Mouse (Mus musculus) CH12.LX (cell line): ENCODE measurements around the gene Efcab2. TPM values are rescaled to one million over a fixed set of nuclear protein-coding genes. Genes with fewer than 3 reads are reported as not detected.
A peak's percentile ranks its signal among the peaks of the same experiment; 100 is the strongest.

Source experiments
- DNase-seq: peaks from one replicate; pipeline ENCODE4 v3.0.0-alpha.2; 2013; ENCODE audit errors: extremely low read depth
- H3K27ac ChIP-seq: 2 replicates; pipeline ENCODE4 v1.5.1; 2012; ENCODE audit warnings: low read depth, mild to moderate bottlenecking, control low read depth, moderate library complexity; ENCODE audit not compliant: insufficient read depth
- H3K27me3 ChIP-seq: replicated peaks from 2 replicates; pipeline ENCODE3; 2012; ENCODE audit warnings: inconsistent platforms
- H3K36me3 ChIP-seq, 2 experiments: replicated peaks in 1 of 2; 2 replicates each; pipeline versions ENCODE3 to v1.6.1; 2012; ENCODE audit warnings: inconsistent platforms in 1 of 2, low read length in 1 of 2, mild to moderate bottlenecking in 1 of 2, mixed read lengths in 1 of 2, moderate library complexity in 1 of 2; ENCODE audit not compliant: control insufficient read depth in 1 of 2, insufficient read depth in 1 of 2
- H3K4me1 ChIP-seq, 2 experiments: 2 replicates each; pipeline ENCODE4 v1.6.1; 2012; ENCODE audit warnings: inconsistent platforms in 1 of 2, moderate library complexity in 1 of 2; ENCODE audit not compliant: insufficient read depth in 2 of 2, control insufficient read depth in 1 of 2
- H3K4me2 ChIP-seq: 2 replicates; pipeline ENCODE4 v1.6.1; 2012; ENCODE audit warnings: low read depth, mild to moderate bottlenecking, control low read depth; ENCODE audit not compliant: poor library complexity, insufficient read depth, severe bottlenecking
- H3K4me3 ChIP-seq, 3 experiments: fragments of 150-350 bp in 1 of 3; sonication (generic) in 1 of 3; replicated peaks in 1 of 3; 2 replicates each; pipeline versions ENCODE3 to v1.5.1; 2011 to 2012; ENCODE audit warnings: low read depth in 2 of 3, low read length in 2 of 3, mild to moderate bottlenecking in 2 of 3, moderate library complexity in 2 of 3, control low read depth in 1 of 3, improper control_type of control experiment in 1 of 3, inconsistent platforms in 1 of 3, mixed read lengths in 1 of 3; ENCODE audit not compliant: poor library complexity in 1 of 3
- H3K79me2 ChIP-seq: replicated peaks from 2 replicates; pipeline ENCODE4 v1.6.1; 2012; ENCODE audit warnings: mild to moderate bottlenecking, moderate library complexity; ENCODE audit not compliant: control insufficient read depth, poor library complexity, insufficient read depth, severe bottlenecking; ENCODE audit errors: extremely low read depth
- H3K9ac ChIP-seq: 2 replicates; pipeline ENCODE4 v1.6.1; 2012; ENCODE audit warnings: low read depth, mild to moderate bottlenecking, control low read depth, moderate library complexity; ENCODE audit not compliant: insufficient read depth
- H3K9me3 ChIP-seq: replicated peaks from 2 replicates; pipeline ENCODE3; 2012; ENCODE audit warnings: low read length, inconsistent platforms, mixed read lengths
- BHLHE40 ChIP-seq: IDR thresholded peaks from 2 replicates; pipeline ENCODE4 v1.6.1; 2011; ENCODE audit warnings: mild to moderate bottlenecking, low read depth, low read length, improper control_type of control experiment
- CHD2 ChIP-seq: IDR thresholded peaks from 2 replicates; pipeline ENCODE4 v1.6.1; 2011; ENCODE audit warnings: low read length, improper control_type of control experiment
- CTCF ChIP-seq, 2 experiments: IDR thresholded peaks in 1 of 2; conservative IDR thresholded peaks in 1 of 2; 2 replicates each; pipeline ENCODE4 v1.5.1; 2011 to 2012; ENCODE audit warnings: low read depth in 2 of 2, low read length in 2 of 2, improper control_type of control experiment in 1 of 2, inconsistent platforms in 1 of 2, mild to moderate bottlenecking in 1 of 2, moderate library complexity in 1 of 2
- ELF1 ChIP-seq: IDR thresholded peaks from 2 replicates; pipeline ENCODE4 v1.6.1; 2014; ENCODE audit warnings: low read depth, mild to moderate bottlenecking, inconsistent platforms, low read length, improper control_type of control experiment
- ETS1 ChIP-seq: conservative IDR thresholded peaks from 2 replicates; pipeline ENCODE4 v1.6.1; 2012; ENCODE audit warnings: low read depth, mild to moderate bottlenecking, inconsistent platforms, low read length, improper control_type of control experiment, moderate library complexity
- IRF4 ChIP-seq: IDR thresholded peaks from 2 replicates; pipeline ENCODE4 v1.6.1; 2014; ENCODE audit warnings: low read depth, mild to moderate bottlenecking, inconsistent platforms, low read length, improper control_type of control experiment
- JUN ChIP-seq: IDR thresholded peaks from 2 replicates; pipeline ENCODE4 v1.6.1; 2011; ENCODE audit warnings: low read depth, mild to moderate bottlenecking, low read length, improper control_type of control experiment, moderate library complexity; ENCODE audit not compliant: insufficient read depth
- JUND ChIP-seq: conservative IDR thresholded peaks from 2 replicates; pipeline ENCODE4 v1.6.1; 2011; ENCODE audit warnings: low read depth, low read length, improper control_type of control experiment
- MAX ChIP-seq: IDR thresholded peaks from 2 replicates; pipeline ENCODE4 v1.6.1; 2011; ENCODE audit warnings: low read length, improper control_type of control experiment
- MXI1 ChIP-seq: IDR thresholded peaks from 2 replicates; pipeline ENCODE4 v1.6.1; 2011; ENCODE audit warnings: mild to moderate bottlenecking, low read depth, low read length, improper control_type of control experiment
- MYC ChIP-seq: IDR thresholded peaks from 2 replicates; pipeline ENCODE4 v1.6.1; 2011; ENCODE audit warnings: low read depth, mild to moderate bottlenecking, improper control_type of control experiment, low read length
- PAX5 ChIP-seq: IDR thresholded peaks from 2 replicates; pipeline ENCODE4 v1.6.1; 2012; ENCODE audit warnings: low read length, inconsistent platforms, mixed read lengths
- RCOR1 ChIP-seq: conservative IDR thresholded peaks from 2 replicates; pipeline ENCODE4 v1.6.1; 2012; ENCODE audit warnings: low read depth, mild to moderate bottlenecking, inconsistent platforms, low read length, improper control_type of control experiment
- TBP ChIP-seq: conservative IDR thresholded peaks from 2 replicates; pipeline ENCODE4 v1.6.1; 2011; ENCODE audit warnings: low read depth, low read length, improper control_type of control experiment
- UBTF ChIP-seq: IDR thresholded peaks from 2 replicates; pipeline ENCODE4 v1.6.1; 2012; ENCODE audit warnings: low read depth, mild to moderate bottlenecking, inconsistent platforms, low read length, improper control_type of control experiment, moderate library complexity
- USF1 ChIP-seq: IDR thresholded peaks from 2 replicates; pipeline ENCODE4 v1.6.1; 2014; ENCODE audit warnings: low read depth, mild to moderate bottlenecking, inconsistent platforms, low read length, improper control_type of control experiment
- dilution Hi-C: fragments of 300-500 bp; cut with MboI; formaldehyde crosslinking; loops from 2 replicates; pipeline ENCODE4 v1.14.3; 2020; ENCODE audit warnings: low sequenced_read_pairs; ENCODE audit not compliant: extremely low pct_unique_long_range_greater_than_20kb, extremely low pct_ligation_motif_present
- in situ Hi-C: fragments of 300-500 bp; cut with MboI; formaldehyde crosslinking; loops from 3 replicates; pipeline ENCODE4 v1.14.3; 2019; ENCODE audit warnings: low sequenced_read_pairs, low pct_ligation_motif_present, low pct_unique_long_range_greater_than_20kb, mixed read lengths
- polyA plus RNA-seq: library from polyadenylated mRNA; unstranded; fragments of >175 nt; gene quantifications from 2 replicates; pipeline ENCODE4 v1.2.1, GENCODE M21; 2012; ENCODE audit warnings: low read depth; ENCODE audit not compliant: insufficient read length
- total RNA-seq, 2 experiments: library from RNA; depleted of rRNA; stranded (reverse); fragments of 300-350 nt in 1 of 2; fragments of >200 nt in 1 of 2; gene quantifications; 2 replicates each; pipeline ENCODE4 v1.2.3; 2012 to 2014

Gene Efcab2
- total and polyA plus RNA-seq, 3 experiments: 1.2 to 3.2 (median 1.8) TPM

DNA sequence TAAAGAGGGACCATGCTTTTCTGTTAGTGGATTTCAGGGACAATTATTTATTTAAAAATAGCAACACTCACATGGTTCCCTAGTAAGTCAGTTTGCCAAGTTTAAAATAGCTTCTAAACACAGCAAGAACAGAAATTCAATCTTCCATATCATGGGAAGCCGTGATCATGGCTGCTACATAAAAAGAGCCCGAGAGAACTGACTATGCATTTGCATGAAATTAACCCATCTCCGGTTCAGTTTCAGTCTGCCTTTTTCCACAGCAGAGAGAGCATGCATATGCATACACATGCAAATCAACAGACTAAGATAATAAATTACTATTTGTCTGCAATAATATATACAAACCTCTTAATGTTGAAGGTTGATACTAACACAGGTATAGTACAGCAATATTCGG is 17.1 kb upstream of the Efcab2 start:
- no peaks in the 10 kb centered on the region for H3K27me3 ChIP-seq
- H3K36me3 ChIP-seq: no peaks in the 10 kb centered on the region
- no peak overlapping the region for H3K9ac ChIP-seq
- dilution Hi-C loops (no loop called here), in situ Hi-C loops (no loop called here)
- peak overlapping the region; percentile 35; the same call in 1 of the 2 replicates for H3K4me2 ChIP-seq
- H3K4me1 ChIP-seq: peaks cover 8 to 35% of the 10 kb centered on the region in 2 experiments; a peak in 3 of 4 replicates
- TF ChIP-seq JUND: no peak
- TF ChIP-seq BHLHE40: no peak
- TF ChIP-seq IRF4: no peak
- TF ChIP-seq PAX5: no peak
- TF ChIP-seq CHD2: no peak
- TF ChIP-seq USF1: no peak
- TF ChIP-seq MAX: no peak
- TF ChIP-seq MYC: no peak
- no peak for TF ChIP-seq CTCF (conservative IDR thresholded peaks at IDR 0.05 in 1 of 2, IDR thresholded peaks at IDR 0.05 in 1 of 2; ENCODE audit: low read depth in 2 of 2, low read length in 2 of 2)
- TF ChIP-seq ELF1: no peak
- TF ChIP-seq TBP: no peak
- no peak for TF ChIP-seq RCOR1
- TF ChIP-seq ETS1: no peak
- TF ChIP-seq UBTF: no peak
- no peak overlapping the region for H3K27ac ChIP-seq
- no peak overlapping the region for H3K4me3 ChIP-seq
- no peaks in the 10 kb centered on the region for H3K79me2 ChIP-seq
- peak; percentile 41 for DNase-seq
- no peaks in the 10 kb centered on the region for H3K9me3 ChIP-seq

DNA sequence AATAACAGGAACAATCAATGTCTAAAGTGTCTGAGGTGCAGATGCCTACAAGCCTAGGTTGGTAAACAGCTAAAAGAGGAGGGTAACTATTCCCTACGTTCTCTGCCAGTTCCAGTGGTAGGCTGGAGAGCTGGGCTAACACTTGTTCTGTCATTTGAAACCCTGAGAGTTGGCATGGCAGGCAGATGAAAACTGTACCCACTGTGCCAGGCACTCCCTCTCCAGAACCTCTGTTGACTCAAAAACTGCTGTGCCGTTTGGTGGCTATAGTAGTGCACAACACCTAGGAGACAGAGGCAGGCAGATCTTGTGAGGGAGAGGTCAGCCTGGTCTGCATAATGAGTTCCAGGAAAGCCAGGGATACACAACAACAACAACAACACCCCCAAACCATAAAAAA is 16.5 kb upstream of the Efcab2 start:
- no peak for TF ChIP-seq MYC
- no peak for TF ChIP-seq MAX
- no peak for TF ChIP-seq ELF1
- no peak for TF ChIP-seq MXI1
- TF ChIP-seq JUN: no peak
- Histone ChIP-seq H3K4me1 (peaks cover 10 to 38% of the 10 kb centered on the region in 2 experiments; a peak in 3 of 4 replicates), H3K27me3 (no peaks in the 10 kb centered on the region), H3K4me3 (no peak overlapping the region), H3K79me2 (no peaks in the 10 kb centered on the region), H3K27ac (no peak overlapping the region), H3K36me3 (no peaks in the 10 kb centered on the region), H3K4me2 (no peak overlapping the region), H3K9me3 (no peaks in the 10 kb centered on the region), H3K9ac (no peak overlapping the region)
- in situ Hi-C loops: no loop called here
- dilution Hi-C loops: no loop called here
- no peak for DNase-seq
